Mouse (Mus musculus): ENCODE data around the gene Sipa1l1.

Gene Sipa1l1

DNA sequence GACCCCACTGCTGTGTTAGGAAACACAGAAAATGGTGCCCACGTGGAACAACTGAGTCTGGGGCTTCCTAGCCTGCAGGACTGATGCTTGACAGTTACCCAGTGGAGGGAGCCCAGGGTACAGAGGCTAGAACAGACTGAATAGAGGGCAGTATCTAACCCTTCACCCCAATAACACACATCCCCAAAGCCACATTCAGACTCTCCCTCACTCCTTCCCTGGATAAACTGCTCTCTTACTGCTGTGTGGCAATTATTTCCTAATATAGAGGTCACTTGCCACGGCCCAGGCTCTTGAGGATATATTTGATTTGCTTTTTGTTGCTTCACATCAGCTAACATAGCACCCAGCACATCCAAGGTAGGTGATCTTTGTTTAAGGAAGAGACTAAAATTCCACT, 307.5 kb downstream of the Sipa1l1 start:
- no peak for TF ChIP-seq GATA4 (IDR thresholded peaks at IDR 0.05; ENCODE audit: insufficient replicate concordance, low read length)

DNA sequence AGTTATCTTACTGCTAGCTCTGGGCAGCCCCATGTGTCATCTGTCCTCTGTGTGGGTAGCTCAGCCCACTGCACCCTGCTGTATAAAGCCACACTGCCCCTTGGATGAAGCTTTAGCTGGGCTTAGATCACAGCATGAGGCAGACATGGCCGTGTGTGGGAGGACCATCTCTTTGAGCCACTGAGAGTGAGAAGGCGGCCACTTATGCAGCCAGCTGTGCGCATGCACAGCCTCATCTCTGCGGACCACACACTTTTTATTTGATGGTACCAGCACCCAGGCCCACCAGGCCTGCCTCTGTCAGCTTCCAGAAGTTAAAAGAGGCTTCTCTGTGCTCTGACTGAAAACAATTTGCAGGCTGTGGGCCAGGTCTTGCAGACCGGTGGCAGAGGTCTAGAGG, 308.7 kb downstream of the Sipa1l1 start:
- no peak for TF ChIP-seq GATA4 (IDR thresholded peaks at IDR 0.05; ENCODE audit: insufficient replicate concordance, low read length)

DNA sequence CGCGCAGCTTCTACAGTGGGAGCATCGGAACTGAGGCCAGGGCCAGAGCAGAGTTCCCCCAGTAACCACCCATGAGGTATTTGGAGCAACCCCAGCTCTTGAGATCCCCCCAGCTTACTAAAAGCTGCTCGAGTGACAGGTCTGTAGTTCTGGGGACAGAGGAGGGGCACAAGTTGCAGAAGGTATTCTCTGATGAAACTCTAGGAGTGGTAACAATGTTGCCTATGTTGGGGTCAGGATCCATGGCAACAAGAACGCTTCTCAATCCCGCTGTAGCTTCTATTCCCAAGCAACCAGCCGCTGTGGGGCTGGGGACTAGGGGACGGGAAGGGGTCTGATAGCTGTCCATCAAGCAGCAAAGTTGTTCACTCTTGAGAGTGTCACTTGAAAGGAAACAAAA, 309.1 kb downstream of the Sipa1l1 start:
- no peak for TF ChIP-seq GATA4 (IDR thresholded peaks at IDR 0.05; ENCODE audit: insufficient replicate concordance, low read length)

DNA sequence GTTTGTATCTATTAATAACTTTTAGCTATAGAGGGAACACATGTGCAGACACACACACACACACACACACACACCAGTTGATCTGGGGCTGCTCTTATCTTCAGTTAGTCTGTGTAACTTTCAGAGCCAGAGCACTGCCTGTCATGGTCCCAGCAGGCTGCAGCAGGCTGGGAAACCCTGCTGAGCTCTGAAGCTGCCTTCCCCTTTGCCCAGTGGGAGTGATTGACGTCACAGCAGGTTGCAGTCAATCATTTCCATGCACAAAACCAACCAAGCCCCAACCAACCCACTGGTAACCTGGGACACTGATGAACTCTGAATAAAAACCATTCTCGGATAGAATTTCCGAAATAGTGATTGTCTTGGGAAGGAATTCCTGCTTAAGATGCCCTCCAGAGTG, 310.3 kb downstream of the Sipa1l1 start:
- TF ChIP-seq GATA4 (IDR thresholded peaks at IDR 0.05; ENCODE audit: insufficient replicate concordance, low read length): no peak

DNA sequence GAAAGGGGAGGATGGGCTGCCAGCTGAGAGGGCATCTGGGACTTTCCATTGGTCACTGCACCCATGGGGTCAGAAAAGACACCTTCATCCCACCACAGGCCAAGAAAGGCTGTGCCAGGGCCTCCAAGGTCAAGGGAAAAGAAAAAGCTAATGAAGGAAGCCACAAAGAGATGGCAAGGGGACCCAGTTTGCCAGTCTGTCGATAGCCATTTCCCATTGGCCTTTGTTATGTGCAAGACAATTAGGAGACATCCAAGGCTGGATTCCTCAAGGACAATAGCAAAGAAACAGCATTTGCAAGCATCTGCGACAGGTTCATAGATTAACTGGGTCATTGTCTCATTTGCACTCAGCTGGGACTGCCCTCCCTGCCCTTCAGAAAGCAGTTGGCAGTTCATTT, 316.3 kb downstream of the Sipa1l1 start:
- TF ChIP-seq GATA4 (IDR thresholded peaks at IDR 0.05; ENCODE audit: insufficient replicate concordance, low read length): no peak

DNA sequence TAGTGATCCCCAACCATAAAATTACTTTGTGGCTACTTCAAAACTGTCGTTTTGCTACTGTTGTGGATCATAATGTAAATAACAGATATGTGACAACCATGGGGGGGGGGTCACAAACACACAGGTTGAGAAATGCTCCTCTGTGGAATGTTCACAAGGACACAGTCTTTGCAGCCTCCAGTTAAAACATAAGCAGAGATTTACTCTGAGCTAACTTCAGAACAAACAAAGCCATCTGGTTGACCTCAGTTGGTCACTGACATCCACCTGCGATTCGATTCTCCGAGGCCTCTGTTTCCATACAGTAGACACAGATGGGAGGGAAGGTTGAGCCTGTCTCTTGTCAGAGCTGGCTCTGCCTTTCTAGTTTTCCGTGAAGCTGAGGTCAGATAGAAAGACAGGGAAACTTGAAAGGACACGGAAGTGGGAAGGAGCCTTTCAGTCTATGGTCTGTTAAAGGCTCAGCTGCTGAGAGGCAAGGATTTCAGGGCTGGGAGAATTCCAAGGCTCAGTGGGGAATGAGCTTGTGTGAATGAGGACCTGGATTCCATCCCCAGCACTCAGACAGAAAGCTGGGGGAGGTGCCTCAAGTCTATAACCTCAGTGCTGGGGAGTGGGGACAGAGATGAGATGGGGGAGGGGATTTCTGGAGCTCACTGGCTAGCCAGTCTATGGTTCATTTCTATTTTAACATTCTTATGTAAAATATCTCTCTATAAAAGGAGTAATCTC, 317.9 kb downstream of the Sipa1l1 start:
- no peak for TF ChIP-seq GATA4 (IDR thresholded peaks at IDR 0.05; ENCODE audit: insufficient replicate concordance, low read length)

- no peak for TF ChIP-seq GATA4 (IDR thresholded peaks at IDR 0.05; ENCODE audit: insufficient replicate concordance, low read length)
These were observed 320.0 kb downstream of the Sipa1l1 start for GRCm38 (mm10) chr12:82489093-82489492.

DNA sequence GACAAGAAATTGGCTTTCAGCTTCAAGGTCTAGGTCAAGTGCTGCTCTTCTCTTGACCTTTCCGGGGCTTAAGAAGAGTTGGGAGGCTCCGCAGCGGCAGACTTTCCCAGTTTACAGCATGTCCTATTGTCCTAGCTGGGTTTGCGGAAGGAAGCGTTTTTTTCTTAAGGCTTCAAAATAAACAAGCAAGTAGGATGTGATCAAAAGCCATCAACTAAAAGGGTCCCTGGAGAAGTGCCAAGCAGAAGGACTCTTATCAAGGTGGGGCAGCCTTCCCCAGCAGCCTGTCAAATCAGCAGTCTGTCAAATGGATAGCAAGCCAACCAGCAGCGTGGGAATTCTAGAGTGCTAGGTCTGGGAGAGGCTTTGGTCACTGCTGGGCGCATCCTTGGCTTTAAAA, 320.5 kb downstream of the Sipa1l1 start:
- TF ChIP-seq GATA4 (IDR thresholded peaks at IDR 0.05; ENCODE audit: insufficient replicate concordance, low read length): peak; percentile 61; the same call in 1 of the 2 replicates

GRCm38 (mm10) chr12:82492456-82492855, 323.3 kb downstream of the Sipa1l1 start:
- TF ChIP-seq GATA4 (IDR thresholded peaks at IDR 0.05; ENCODE audit: insufficient replicate concordance, low read length): no peak

- no peak for TF ChIP-seq GATA4 (IDR thresholded peaks at IDR 0.05; ENCODE audit: insufficient replicate concordance, low read length)
These were observed 326.8 kb downstream of the Sipa1l1 start for GRCm38 (mm10) chr12:82495936-82496335.

GRCm38 (mm10) chr12:82497866-82498631, 328.9 kb downstream of the Sipa1l1 start:
- no peak for TF ChIP-seq GATA4 (IDR thresholded peaks at IDR 0.05; ENCODE audit: insufficient replicate concordance, low read length)

- TF ChIP-seq GATA4 (IDR thresholded peaks at IDR 0.05; ENCODE audit: insufficient replicate concordance, low read length): no peak
These were observed 329.6 kb downstream of the Sipa1l1 start for GRCm38 (mm10) chr12:82498701-82499100.

DNA sequence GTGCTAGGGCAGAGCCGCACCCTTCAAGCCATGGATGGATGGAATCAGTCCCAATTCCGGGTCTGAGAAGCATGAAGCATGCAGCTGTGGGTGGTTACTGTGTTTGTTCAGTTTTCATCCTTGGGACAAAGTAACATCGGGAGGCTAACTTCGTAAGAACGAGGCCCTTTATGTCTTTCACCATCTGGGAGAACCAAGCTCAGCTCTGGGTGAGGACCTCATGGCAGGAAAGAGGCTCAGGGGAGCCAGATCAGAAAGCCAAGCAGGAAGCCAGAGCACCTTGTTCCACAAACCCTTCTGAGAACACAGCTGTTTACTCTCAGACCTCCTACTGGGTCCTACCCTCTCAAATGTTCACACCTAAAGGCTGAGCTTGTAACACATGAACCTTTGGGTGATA, 330.6 kb downstream of the Sipa1l1 start:
- TF ChIP-seq GATA4 (IDR thresholded peaks at IDR 0.05; ENCODE audit: insufficient replicate concordance, low read length): no peak

Measured in liver, adult (tissue).